ENCODE assay signal across 17 mouse cellular contexts in the genomic region with DNA sequence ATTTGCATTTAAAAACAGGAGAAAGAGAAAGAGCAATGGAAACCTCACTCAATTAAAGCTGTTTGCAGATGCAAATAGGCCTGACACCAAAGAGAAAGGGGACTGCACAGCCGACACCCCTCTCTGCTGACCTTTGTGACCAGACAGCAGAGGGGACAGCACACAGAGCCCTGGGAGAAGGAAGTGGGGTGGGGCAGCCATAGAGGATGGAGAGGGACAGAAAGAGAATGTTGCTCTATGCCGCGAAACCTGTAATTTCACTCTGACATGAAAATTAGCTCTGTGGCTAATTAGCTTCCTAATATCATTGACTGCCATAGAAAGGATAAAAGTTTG.
A peak's percentile ranks its signal among the peaks of the same experiment; 100 is the strongest.
DNase-seq lines count a peak whose midpoint lies in the region; ATAC-seq and TF ChIP-seq lines count a peak whose summit lies in the region.
"Had no signal": no experiment of that assay in that cellular context is flagged by ENCODE, and none has a peak within 500 bp of the region (broad histone marks: within the 10 kb centered on the region; RNA-seq: fewer than 3 reads in every experiment).

No protein-coding gene starts in this region.

- H3K4me3 ChIP-seq in heart, embryonic 11.5 days (ENCODE audit: low read depth, low read length), result no peak overlapping the region
- H3K4me3 ChIP-seq in hindbrain, embryonic 15.5 days, result no peak overlapping the region
- no peak overlapping the region for H3K4me3 ChIP-seq in hindbrain, embryonic 11.5 days (ENCODE audit: low read depth, low read length)
- H3K4me3 ChIP-seq in midbrain, embryonic 13.5 days (replicated peaks), result no peak overlapping the region
- H3K4me3 ChIP-seq in midbrain, postnatal 0 days (ENCODE audit: low read depth, low read length), result no peak overlapping the region
- no peak overlapping the region for H3K4me3 ChIP-seq in stomach, embryonic 14.5 days (ENCODE audit: low read depth, low read length)
- H3K4me3 ChIP-seq: embryonic facial prominence, embryonic 12.5 days; neural tube, embryonic 13.5 days had no signal

- WGBS in heart, embryonic 11.5 days (ENCODE audit: insufficient replicate concordance), result 20% methylated on average over 3 of the region's 3 CpGs
- WGBS in hindbrain, embryonic 15.5 days, result 16% methylated on average over 3 of the region's 3 CpGs
- WGBS in hindbrain, embryonic 11.5 days, result 12% methylated on average over 3 of the region's 3 CpGs
- 15% methylated on average over 3 of the region's 3 CpGs for WGBS in midbrain, embryonic 13.5 days
- WGBS in midbrain, postnatal 0 days, result 23% methylated on average over 3 of the region's 3 CpGs
- WGBS in stomach, embryonic 14.5 days, result 35% methylated on average over 3 of the region's 3 CpGs

- no peak for ATAC-seq in heart, embryonic 11.5 days (replicated peaks; ENCODE audit: insufficient number of reproducible peaks, low FRiP score, low TSS enrichment)
- no peak for ATAC-seq in hindbrain, embryonic 15.5 days (ENCODE audit: low FRiP score, low read depth)
- ATAC-seq in hindbrain, embryonic 11.5 days (ENCODE audit: low FRiP score), result no peak
- ATAC-seq in midbrain, embryonic 13.5 days, result no peak
- ATAC-seq in midbrain, postnatal 0 days (ENCODE audit: low FRiP score), result no peak
- no peak for ATAC-seq in stomach, embryonic 14.5 days (ENCODE audit: insufficient number of reproducible peaks, insufficient read depth, low FRiP score, low read depth)

- no peak overlapping the region for H3K27ac ChIP-seq in heart, embryonic 11.5 days (ENCODE audit: low read depth, low read length)
- no peak overlapping the region for H3K27ac ChIP-seq in hindbrain, embryonic 15.5 days (replicated peaks)
- no peak overlapping the region for H3K27ac ChIP-seq in hindbrain, embryonic 11.5 days (ENCODE audit: low read depth, low read length)
- H3K27ac ChIP-seq in midbrain, embryonic 13.5 days, result no peak overlapping the region
- H3K27ac ChIP-seq in midbrain, postnatal 0 days (ENCODE audit: low read depth, low read length), result no peak overlapping the region
- H3K27ac ChIP-seq in stomach, embryonic 14.5 days (ENCODE audit: low read length), result no peak overlapping the region
- H3K27ac ChIP-seq: embryonic facial prominence, embryonic 12.5 days; liver, embryonic 14.5 days; macrophage; neural tube, embryonic 13.5 days had no signal

- H3K9me3 ChIP-seq in heart, embryonic 11.5 days (replicated peaks; ENCODE audit: control insufficient read depth, low read length), result no peaks in the 10 kb centered on the region
- H3K9me3 ChIP-seq in hindbrain, embryonic 15.5 days, result no peaks in the 10 kb centered on the region
- H3K9me3 ChIP-seq in hindbrain, embryonic 11.5 days (ENCODE audit: control insufficient read depth, low read length), result no peaks in the 10 kb centered on the region
- H3K9me3 ChIP-seq in midbrain, embryonic 13.5 days, result peaks cover 5% of the 10 kb centered on the region; the same call in 1 of the 2 replicates
- H3K9me3 ChIP-seq in midbrain, postnatal 0 days (ENCODE audit: low read length), result no peaks in the 10 kb centered on the region
- no peaks in the 10 kb centered on the region for H3K9me3 ChIP-seq in stomach, embryonic 14.5 days (ENCODE audit: control insufficient read depth, low read depth, low read length)

- no peak for TF ChIP-seq CTCF in midbrain, postnatal 0 days (IDR thresholded peaks at IDR 0.05)

- intact Hi-C loops in heart, postnatal 10 days (cut with DNase I), result no loop called here

- H3K4me1 ChIP-seq in heart, embryonic 11.5 days (ENCODE audit: control insufficient read depth, insufficient read depth, low read length), result peaks cover 7% of the 10 kb centered on the region
- peaks cover 8% of the 10 kb centered on the region; the same call in 1 of the 2 replicates for H3K4me1 ChIP-seq in hindbrain, embryonic 15.5 days (replicated peaks)
- no peaks in the 10 kb centered on the region for H3K4me1 ChIP-seq in hindbrain, embryonic 11.5 days (replicated peaks; ENCODE audit: control insufficient read depth, insufficient read depth, low read length)
- peaks cover 11% of the 10 kb centered on the region for H3K4me1 ChIP-seq in midbrain, embryonic 13.5 days (replicated peaks)
- no peaks in the 10 kb centered on the region for H3K4me1 ChIP-seq in midbrain, postnatal 0 days (ENCODE audit: insufficient read depth, low read length)
- 0 out of 2 replicates have a peak, but pooled peaks cover 5% of the 10 kb centered on the region for H3K4me1 ChIP-seq in stomach, embryonic 14.5 days (ENCODE audit: control insufficient read depth, insufficient read depth, low read length)

- no peak overlapping the region for H3K9ac ChIP-seq in heart, embryonic 11.5 days (ENCODE audit: low read depth, low read length)
- no peak overlapping the region for H3K9ac ChIP-seq in hindbrain, embryonic 15.5 days
- no peak overlapping the region for H3K9ac ChIP-seq in hindbrain, embryonic 11.5 days (ENCODE audit: low read depth, low read length)
- no peak overlapping the region for H3K9ac ChIP-seq in midbrain, embryonic 13.5 days (replicated peaks)
- no peak overlapping the region for H3K9ac ChIP-seq in midbrain, postnatal 0 days (replicated peaks; ENCODE audit: low read length, poor library complexity, severe bottlenecking)
- H3K9ac ChIP-seq in stomach, embryonic 14.5 days (replicated peaks; ENCODE audit: low read depth, low read length), result no peak overlapping the region
- H3K9ac ChIP-seq: liver, embryonic 14.5 days; neural tube, embryonic 13.5 days had no signal

- no peak for DNase-seq in heart, postnatal 10 days
- DNase-seq in hindbrain, embryonic 11.5 days (ENCODE audit: low spot score), result no peak
- no peak for DNase-seq in midbrain, postnatal 0 days (ENCODE audit: low spot score)
- no peak for DNase-seq in T-cell, adult 2 months (ENCODE audit: low spot score)
- DNase-seq: kidney, adult 11 months; kidney, postnatal 25 days; layer of hippocampus, adult 9-11 months; right cerebral cortex, postnatal 4 days; thymus, adult 18-20 months had no signal

- H3K4me2 ChIP-seq in heart, embryonic 11.5 days, result peak overlapping the region; percentile 11
- H3K4me2 ChIP-seq in hindbrain, embryonic 15.5 days, result 0 out of 2 replicates have a peak overlapping the region, but pooled peaks have one; percentile 1
- no peak overlapping the region for H3K4me2 ChIP-seq in hindbrain, embryonic 11.5 days (replicated peaks; ENCODE audit: low read depth, low read length)
- H3K4me2 ChIP-seq in midbrain, embryonic 13.5 days (replicated peaks), result peak overlapping the region; percentile 19; the same call in 1 of the 2 replicates
- no peak overlapping the region; the same call in 1 of the 2 replicates for H3K4me2 ChIP-seq in midbrain, postnatal 0 days (ENCODE audit: low read depth, low read length, poor library complexity, severe bottlenecking)
- 0 out of 2 replicates have a peak overlapping the region, but pooled peaks have one; percentile 14 for H3K4me2 ChIP-seq in stomach, embryonic 14.5 days (replicated peaks; ENCODE audit: low read depth, low read length)
- H3K4me2 ChIP-seq: embryonic facial prominence, embryonic 12.5 days; neural tube, embryonic 13.5 days had no signal

- no peaks in the 10 kb centered on the region for H3K27me3 ChIP-seq in heart, embryonic 11.5 days (ENCODE audit: control insufficient read depth, insufficient read depth, low read length)
- H3K27me3 ChIP-seq in hindbrain, embryonic 15.5 days, result peaks cover 3% of the 10 kb centered on the region; the same call in 1 of the 2 replicates
- no peaks in the 10 kb centered on the region for H3K27me3 ChIP-seq in hindbrain, embryonic 11.5 days (ENCODE audit: control insufficient read depth, insufficient read depth, low read length)
- H3K27me3 ChIP-seq in midbrain, embryonic 13.5 days, result no peaks in the 10 kb centered on the region
- no peaks in the 10 kb centered on the region for H3K27me3 ChIP-seq in midbrain, postnatal 0 days (ENCODE audit: insufficient read depth, low read length)
- no peaks in the 10 kb centered on the region for H3K27me3 ChIP-seq in stomach, embryonic 14.5 days (ENCODE audit: control insufficient read depth, insufficient read depth, low read length)
- H3K27me3 ChIP-seq: neural tube, embryonic 13.5 days had no signal

- no peaks in the 10 kb centered on the region for H3K36me3 ChIP-seq in heart, embryonic 11.5 days (ENCODE audit: control insufficient read depth, insufficient read depth, low read length)
- H3K36me3 ChIP-seq in hindbrain, embryonic 15.5 days, result no peaks in the 10 kb centered on the region
- H3K36me3 ChIP-seq in hindbrain, embryonic 11.5 days (ENCODE audit: control insufficient read depth, insufficient read depth, low read length), result no peaks in the 10 kb centered on the region
- no peaks in the 10 kb centered on the region for H3K36me3 ChIP-seq in midbrain, embryonic 13.5 days
- no peaks in the 10 kb centered on the region for H3K36me3 ChIP-seq in midbrain, postnatal 0 days (ENCODE audit: insufficient read depth, low read length)
- H3K36me3 ChIP-seq in stomach, embryonic 14.5 days (ENCODE audit: control insufficient read depth, insufficient read depth, low read length), result no peaks in the 10 kb centered on the region
- H3K36me3 ChIP-seq: embryonic facial prominence, embryonic 12.5 days; neural tube, embryonic 13.5 days had no signal

Comparison
In these comparisons a context has a peak if more than half of its experiments do, and no peak if none do; other contexts are left out.
1. H3K4me2 ChIP-seq: peak in heart, embryonic 11.5 days (single experiment), hindbrain, embryonic 15.5 days (single experiment), midbrain, embryonic 13.5 days (single experiment) and stomach, embryonic 14.5 days (single experiment); none in hindbrain, embryonic 11.5 days (single experiment) and midbrain, postnatal 0 days (single experiment).